Mouse (Mus musculus) cortical plate, adult 2 months (tissue): ENCODE measurements around the gene Aftph.

Experiments used
- CTCF ChIP-seq: fragments of 200-500 bp; IDR thresholded peaks from 2 replicates; pipeline ENCODE4 v1.5.1; 2011; ENCODE audit warnings: mild to moderate bottlenecking, control low read depth, low read length; ENCODE audit not compliant: insufficient read depth; ENCODE audit errors: extremely low read depth
- POLR2A ChIP-seq: fragments of 200-500 bp; IDR thresholded peaks from 2 replicates; pipeline ENCODE4 v1.6.1; 2011; ENCODE audit warnings: mild to moderate bottlenecking, low read length, control low read depth; ENCODE audit not compliant: insufficient read depth; ENCODE audit errors: extremely low read depth

GRCm38 (mm10) chr11:20659094-20659493 lies 82.3 kb downstream of the Aftph start:
- TF ChIP-seq CTCF (no peak), POLR2A (no peak)
